Mouse (Mus musculus) heart, adult 9 months (tissue): ENCODE data around the gene Harbi1.

Source experiments
- DNase-seq, 2 experiments: peaks; one replicate each; pipeline ENCODE4 v3.0.0; 2022; ENCODE audit warnings: low spot score in 2 of 2

Harbi1 gene

DNA sequence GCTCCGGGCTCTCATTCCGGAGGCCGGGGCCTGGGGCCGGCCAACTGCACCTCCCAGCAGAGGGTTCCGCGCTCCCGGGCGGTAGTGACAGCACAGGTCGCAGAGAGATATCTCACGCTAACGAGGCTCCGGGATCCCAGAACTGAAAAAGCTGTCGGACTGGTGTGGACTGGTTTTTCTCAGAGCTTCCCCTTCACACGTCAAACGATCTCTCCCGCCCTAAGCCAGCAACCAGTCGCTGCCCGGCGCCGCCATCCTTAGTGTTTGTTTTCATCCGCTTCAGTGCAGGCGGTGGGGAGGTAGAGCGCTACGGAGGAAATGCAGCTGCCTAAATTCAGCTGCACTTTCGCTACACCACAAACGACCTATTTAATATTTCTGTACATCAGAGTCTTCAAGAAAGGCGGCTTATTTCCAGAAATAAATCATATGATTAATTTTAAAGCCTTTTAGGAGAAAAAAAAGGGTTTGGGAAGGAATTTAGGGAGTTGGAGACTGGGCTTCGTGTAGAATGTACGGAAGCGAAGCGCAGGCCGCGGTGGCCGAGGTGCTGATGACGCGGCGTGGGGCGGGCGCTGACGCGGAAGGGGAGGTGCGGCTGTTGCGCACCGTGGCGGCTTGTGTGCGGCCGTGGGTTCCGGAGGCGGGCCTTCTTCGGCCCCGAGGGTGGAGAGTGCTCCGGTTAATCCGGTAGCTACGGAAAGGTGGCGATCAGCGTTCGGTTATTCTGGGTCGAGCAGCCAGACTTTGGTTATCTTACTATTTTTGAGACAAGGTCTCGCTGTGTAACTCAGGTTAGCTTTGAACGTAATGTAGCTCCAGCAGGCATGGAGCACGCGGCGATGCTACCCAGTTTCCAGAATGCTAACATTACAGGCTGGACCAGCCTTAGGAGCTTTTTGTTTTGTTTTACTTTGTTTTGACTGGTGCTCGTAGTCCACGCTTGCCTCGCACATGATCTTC is at the start of gene Harbi1, which contains the start of gene Atg13:
Harbi1 (plus strand) TSS at position 581 of the 963 bp plus-strand sequence.
Atg13 (minus strand) TSS at position 305 of the 963 bp plus-strand sequence.
- DNase-seq = peak; percentile 88 to 91

- no peak for DNase-seq
These were observed 49.7 kb upstream of the Harbi1 start for GRCm38 (mm10) chr2:91660981-91661380.

- no peak for DNase-seq
These were observed 45.9 kb upstream of the Harbi1 start for GRCm38 (mm10) chr2:91664780-91665179.

DNA sequence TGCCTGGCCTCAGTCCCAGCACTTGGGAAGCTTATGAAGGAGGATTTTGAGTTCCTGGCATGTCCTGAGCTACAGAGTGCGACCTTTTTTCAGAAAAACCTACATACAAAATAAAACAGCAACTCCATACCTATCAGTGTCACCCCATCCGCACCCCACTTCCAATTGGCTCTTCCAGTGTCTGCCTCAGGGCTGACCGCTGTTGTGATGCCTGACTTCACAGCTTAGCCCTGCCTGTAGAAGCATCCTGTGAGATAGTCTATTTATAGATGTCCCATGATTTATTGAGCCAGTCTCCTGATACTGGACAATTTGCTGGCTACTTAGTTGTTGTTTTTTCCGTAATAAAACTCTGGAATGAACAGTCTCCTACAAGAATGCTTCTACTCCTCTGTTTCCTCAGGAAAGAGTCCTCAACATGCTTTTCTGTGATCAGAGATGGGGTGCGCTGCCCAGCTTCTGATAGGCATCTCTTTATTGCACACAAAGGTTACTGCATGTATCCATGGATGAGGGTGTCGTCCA is 44.2 kb upstream of the Harbi1 start:
- no peak for DNase-seq

DNA sequence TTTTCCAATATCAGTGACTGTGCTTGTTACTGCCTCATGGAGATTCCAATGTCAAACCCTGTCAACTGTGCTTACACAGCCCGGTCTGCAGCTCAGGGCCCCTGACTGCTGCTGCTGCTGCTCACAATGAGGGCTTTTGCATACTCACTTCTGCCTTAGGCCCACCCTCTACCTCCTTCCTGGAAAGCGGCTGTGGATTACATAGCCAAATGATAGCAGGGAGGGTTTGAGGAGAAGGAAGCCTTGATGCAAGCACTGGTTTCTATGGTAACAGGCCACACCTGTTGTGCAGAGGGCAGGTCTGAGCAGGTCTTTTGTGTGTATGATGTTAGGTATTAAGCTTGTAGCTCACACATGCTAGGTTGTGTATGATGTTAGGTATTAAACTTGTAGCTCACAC is 42.9 kb upstream of the Harbi1 start:
- DNase-seq = no peak

- no peak for DNase-seq
These were observed 41.3 kb upstream of the Harbi1 start for GRCm38 (mm10) chr2:91669326-91669725.

DNA sequence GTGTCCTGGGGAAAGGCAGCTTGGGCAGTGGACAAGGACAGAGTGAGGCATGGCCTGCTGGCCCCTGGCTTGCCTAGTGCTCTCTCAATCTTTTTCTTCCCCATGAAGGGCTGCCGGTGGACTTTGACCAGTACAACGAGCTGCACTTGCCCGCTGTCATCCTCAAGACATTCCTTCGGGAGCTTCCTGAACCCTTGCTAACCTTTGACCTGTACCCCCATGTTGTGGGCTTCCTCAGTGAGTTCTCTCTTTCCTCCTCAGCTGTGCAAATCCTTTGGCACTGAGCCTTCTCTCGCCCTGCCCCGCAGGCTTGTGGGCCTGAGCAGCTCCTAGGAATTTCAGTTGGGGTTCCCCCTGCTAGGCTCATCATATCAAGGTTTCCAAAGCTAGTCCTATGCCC is 40.6 kb upstream of the Harbi1 start:
- DNase-seq = no peak

DNA sequence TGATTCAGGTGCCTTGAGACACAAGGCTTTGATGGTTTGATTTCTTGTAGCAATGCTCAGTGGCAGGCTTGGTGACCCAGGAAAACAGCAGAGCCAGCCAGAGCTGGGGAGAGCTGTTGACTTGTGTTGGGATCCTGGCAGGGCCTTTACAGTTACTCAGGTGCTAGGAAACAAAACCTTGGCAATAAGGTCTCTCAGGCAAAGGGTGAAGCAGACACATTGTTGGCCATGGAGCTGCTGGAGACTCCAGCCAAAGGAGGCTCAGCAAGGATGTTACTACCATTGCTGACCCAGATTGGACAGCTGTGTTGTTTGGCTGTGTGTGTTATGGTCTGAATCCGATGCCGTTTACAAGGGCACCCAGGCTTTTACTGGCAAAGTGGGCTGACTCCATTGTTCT is 37.1 kb upstream of the Harbi1 start:
- DNase-seq = peak in 1 of 2 experiments; percentile 23

- no peak for DNase-seq
These were observed 35.8 kb upstream of the Harbi1 start for GRCm38 (mm10) chr2:91674895-91675294.

- DNase-seq = no peak
These were observed 34.2 kb upstream of the Harbi1 start for GRCm38 (mm10) chr2:91676420-91676819.

- DNase-seq = no peak
These were observed 33.7 kb upstream of the Harbi1 start for GRCm38 (mm10) chr2:91676961-91677360.

DNA sequence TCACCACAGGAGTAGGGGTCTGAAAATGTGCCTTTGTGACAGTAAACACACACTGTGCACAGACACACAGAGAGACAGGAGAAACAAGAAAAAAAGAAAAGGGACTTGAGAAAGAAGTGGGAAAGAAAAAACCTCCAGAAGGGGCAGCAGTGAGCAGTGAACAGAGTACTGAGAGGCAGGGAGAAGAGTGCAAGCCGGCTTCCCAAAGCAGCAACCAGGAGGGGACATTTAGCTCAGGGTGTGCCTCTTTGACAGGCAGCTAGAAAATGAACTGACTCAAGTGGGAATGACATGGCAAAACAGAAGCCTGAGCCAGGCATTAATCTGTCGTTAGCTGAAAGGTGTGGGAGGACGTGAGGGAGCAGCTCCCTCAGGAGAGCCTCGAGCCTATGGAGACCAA is 27.8 kb upstream of the Harbi1 start:
- DNase-seq = peak in 1 of 2 experiments; percentile 28

DNA sequence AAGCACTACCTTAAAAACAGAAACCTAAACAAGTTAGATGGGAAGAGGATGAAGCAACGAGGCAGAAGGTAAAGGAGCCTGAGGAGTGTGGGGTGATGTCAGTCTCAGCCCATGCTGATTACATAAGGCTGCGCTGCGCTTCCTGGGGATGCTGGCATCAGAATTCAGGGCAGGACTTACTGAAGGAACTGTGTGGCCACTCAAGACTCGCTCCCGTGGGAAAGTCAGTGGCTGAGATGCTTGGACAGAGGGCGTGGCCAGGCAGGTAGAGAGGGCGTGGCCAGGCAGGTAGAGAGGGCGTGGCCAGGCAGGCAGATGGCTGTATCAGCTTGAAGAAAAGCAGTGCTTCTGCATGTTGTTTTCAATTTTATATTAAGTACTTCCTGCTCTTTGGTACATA is 26.7 kb upstream of the Harbi1 start:
- DNase-seq = no peak

GRCm38 (mm10) chr2:91689452-91689851 is 21.2 kb upstream of the Harbi1 start:
- peak; percentile 67 to 73 for DNase-seq

GRCm38 (mm10) chr2:91695436-91696224 is 15.0 kb upstream of the Harbi1 start:
- peak; percentile 25 to 31 for DNase-seq

GRCm38 (mm10) chr2:91696225-91696590 is 14.4 kb upstream of the Harbi1 start:
- peak in 1 of 2 experiments; percentile 34 for DNase-seq

GRCm38 (mm10) chr2:91699225-91699624 is 11.4 kb upstream of the Harbi1 start:
- peak in 1 of 2 experiments; percentile 22 for DNase-seq

GRCm38 (mm10) chr2:91701366-91701765 is 9.3 kb upstream of the Harbi1 start:
- no peak for DNase-seq

DNA sequence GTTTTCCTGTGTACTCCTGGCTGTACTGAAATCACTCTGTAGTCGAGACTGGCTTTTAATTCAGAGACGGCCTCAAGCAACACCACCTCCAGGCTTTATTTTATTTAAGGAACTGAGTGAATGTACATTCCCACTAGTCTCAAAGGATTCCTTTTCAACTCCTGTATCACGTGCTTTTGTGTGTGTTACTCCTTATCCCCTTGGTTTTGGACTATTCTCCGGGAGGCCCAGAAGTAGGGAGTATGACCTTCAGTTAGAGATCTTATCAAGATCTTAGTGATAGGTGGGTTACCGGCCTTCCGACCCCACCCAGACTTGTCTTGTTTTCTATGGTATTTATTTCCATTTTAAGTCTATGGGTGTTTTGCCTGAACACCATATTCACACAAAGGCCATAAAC is 4.9 kb upstream of the Harbi1 start:
- no peak for DNase-seq

DNA sequence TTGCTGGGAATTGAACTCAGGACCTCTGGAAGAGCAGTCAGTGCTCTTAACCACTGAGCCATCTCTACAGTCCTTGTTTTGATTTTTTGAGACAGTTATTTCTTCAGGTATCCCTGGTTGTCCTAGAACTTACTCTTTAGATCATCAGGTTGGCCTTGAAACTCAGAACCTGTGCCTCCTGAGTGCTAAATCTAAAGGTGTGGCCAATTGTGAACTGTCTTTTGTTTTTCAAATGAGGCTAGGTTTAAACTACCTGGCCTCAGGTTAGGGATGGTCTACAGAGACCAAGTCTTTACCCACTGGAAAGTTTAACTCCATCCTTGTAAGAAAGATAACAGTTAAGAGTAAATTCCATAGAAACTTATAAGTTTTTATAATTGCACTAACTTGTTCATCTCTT is 4.2 kb upstream of the Harbi1 start:
- DNase-seq = no peak

DNA sequence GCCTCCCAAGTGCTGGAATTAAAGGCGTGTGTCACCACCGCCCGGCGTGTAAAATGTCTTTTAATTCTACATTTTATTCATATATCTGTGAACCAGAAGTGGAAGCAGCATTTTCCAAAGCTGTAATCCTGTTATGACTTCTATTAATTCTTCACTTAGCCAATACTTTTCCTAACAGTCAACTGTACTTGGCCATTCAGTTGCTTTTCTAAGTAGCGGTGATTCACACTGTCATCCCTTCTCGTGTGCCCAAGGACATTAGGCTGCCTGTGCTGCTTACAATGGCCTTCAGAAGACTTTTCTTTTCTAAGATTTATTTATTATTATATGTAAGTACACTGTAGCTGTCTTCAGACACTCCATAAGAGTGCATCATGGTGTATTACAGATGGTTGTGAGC is 2.3 kb upstream of the Harbi1 start:
- DNase-seq = no peak

GRCm38 (mm10) chr2:91711256-91711925 is 739 bp downstream of the Harbi1 start:
- no peak for DNase-seq
